Mouse (Mus musculus) liver, embryonic 12.5 days (tissue): ENCODE measurements around the gene Zan. TPM values are rescaled to one million over a fixed set of nuclear protein-coding genes. Genes with fewer than 3 reads are reported as not detected.

Experiments used
- ATAC-seq: fragments of 200-750 bp; cut with Nextera tagmentation; 2 replicates; pipeline ENCODE4 v1.8.0; 2017; ENCODE audit warnings: moderate number of reproducible peaks, mild to moderate bottlenecking, moderate library complexity
- H3K27ac ChIP-seq: fragments of 300-500 bp; sonication (generic); 2 replicates; pipeline ENCODE4 v1.5.1; 2016; ENCODE audit warnings: mild to moderate bottlenecking
- H3K27me3 ChIP-seq: fragments of 300-500 bp; sonication (generic); replicated peaks from 2 replicates; pipeline ENCODE4 v1.6.1; 2016; ENCODE audit warnings: mild to moderate bottlenecking, moderate library complexity
- H3K36me3 ChIP-seq: fragments of 300-500 bp; sonication (generic); 2 replicates; pipeline ENCODE4 v1.6.1; 2016; ENCODE audit warnings: mild to moderate bottlenecking, moderate library complexity
- H3K4me1 ChIP-seq: fragments of 300-500 bp; sonication (generic); 2 replicates; pipeline ENCODE4 v1.6.1; 2016
- H3K4me2 ChIP-seq: fragments of 300-500 bp; sonication (generic); 2 replicates; pipeline ENCODE4 v1.6.1; 2016; ENCODE audit warnings: mild to moderate bottlenecking, moderate library complexity
- H3K4me3 ChIP-seq: fragments of 300-500 bp; sonication (generic); 2 replicates; pipeline ENCODE4 v1.5.1; 2016; ENCODE audit warnings: mild to moderate bottlenecking, moderate library complexity
- H3K9ac ChIP-seq: fragments of 300-500 bp; sonication (generic); 2 replicates; pipeline ENCODE4 v1.6.1; 2016; ENCODE audit warnings: mild to moderate bottlenecking, moderate library complexity
- H3K9me3 ChIP-seq: fragments of 300-500 bp; sonication (generic); replicated peaks from 2 replicates; pipeline ENCODE4 v1.6.1; 2016; ENCODE audit warnings: mild to moderate bottlenecking, moderate library complexity
- WGBS: fragments of 180-500 bp; shearing (Covaris S2); methylation state at CpG from one replicate; pipeline ENCODE4 v1.1.7; 2016; ENCODE audit not compliant: insufficient replicate concordance; 5-methylcytosine and 5-hydroxymethylcytosine counted together
- polyA plus RNA-seq: library from polyadenylated mRNA; unstranded; fragments of >200 nt; fragmentation: Nextera tagmentation; extraction: Ambion mirVana; gene quantifications from 2 replicates; pipeline ENCODE4 v1.2.1, GENCODE M21; 2016

Zan gene
- polyA plus RNA-seq: 0.29 and 0.31 TPM in 2 replicates

DNA sequence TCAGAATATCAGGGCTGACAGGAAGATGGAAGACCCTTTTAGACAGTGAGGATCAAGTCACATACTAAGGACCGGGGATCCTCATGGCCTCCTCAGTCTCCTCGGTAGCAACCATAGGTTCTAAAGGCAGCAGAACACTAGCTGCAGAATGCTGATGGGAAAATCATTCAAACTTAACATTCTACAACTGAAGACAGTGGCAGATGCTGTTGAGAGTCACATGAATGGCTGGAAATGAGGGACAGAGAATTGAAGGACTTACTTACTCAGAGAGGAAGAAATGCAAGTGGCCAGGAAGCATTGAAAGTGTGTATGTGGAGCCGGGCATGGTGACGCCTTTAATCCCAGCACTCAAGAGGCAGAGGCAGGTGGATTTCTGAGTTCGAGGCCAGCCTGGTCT, at the start of gene Zan:
Gene Zan (minus strand): TSS at position 101 of the 400 bp plus-strand sequence.
- Histone ChIP-seq H3K4me1 (peaks cover 2% of the 10 kb centered on the region; the same call in 1 of the 2 replicates), H3K9ac (no peak within 1 kb of the TSS), H3K36me3 (no peaks in the 10 kb centered on the region), H3K27ac (no peak within 1 kb of the TSS), H3K27me3 (peaks cover 7% of the 10 kb centered on the region; the same call in 1 of the 2 replicates), H3K4me2 (no peak within 1 kb of the TSS), H3K4me3 (no peak within 1 kb of the TSS), H3K9me3 (no peaks in the 10 kb centered on the region)
- no peak for ATAC-seq
- 71% methylated on average over 5 of the region's 5 CpGs for WGBS

DNA sequence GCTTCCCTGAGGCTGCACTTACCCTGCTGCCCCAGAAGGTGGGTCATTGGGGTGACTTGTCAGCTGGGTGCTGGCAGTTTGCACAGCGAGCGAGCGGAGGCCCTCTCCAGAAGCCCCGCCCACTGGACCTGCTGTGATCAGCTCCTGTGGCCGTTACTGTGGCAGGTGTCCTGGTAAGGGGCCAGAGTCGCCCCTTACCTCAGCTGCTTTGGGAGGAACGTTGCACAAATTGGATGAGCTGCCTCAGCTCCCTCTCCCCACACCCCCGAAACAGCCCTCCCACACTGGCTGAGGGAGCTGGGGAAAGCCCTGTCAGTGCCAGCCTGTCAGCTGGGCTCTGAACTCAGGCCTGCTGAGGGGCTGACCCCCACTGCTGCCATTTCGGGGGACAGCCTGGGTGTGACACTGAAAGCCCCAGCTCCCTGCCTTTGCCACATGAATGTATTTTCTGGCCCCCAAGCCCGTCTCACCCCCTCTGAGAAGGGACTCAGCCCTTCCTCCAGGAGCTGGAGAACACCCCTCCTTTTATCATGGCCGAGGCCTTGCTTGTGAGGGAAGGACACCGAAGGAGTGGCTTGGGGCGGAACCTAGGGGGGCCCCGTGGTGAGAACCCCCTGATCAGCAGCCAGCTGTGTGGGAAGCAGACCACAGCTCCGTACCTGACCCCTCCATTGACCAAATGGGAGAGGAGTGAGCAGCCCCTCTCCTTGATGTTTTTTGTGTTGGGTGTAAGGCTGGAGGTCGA, 49.5 kb upstream of the Zan start:
- 39% methylated on average over 16 of the region's 16 CpGs for WGBS
- Histone ChIP-seq H3K9me3 (no peaks in the 10 kb centered on the region), H3K4me3 (no peak overlapping the region), H3K27ac (peak overlapping the region; percentile 68), H3K4me2 (peak overlapping the region; percentile 27), H3K36me3 (peaks cover 92% of the 10 kb centered on the region), H3K4me1 (peaks cover 65% of the 10 kb centered on the region), H3K9ac (peak overlapping the region; percentile 37; the same call in 1 of the 2 replicates), H3K27me3 (no peaks in the 10 kb centered on the region)
- peak; percentile 42 for ATAC-seq

DNA sequence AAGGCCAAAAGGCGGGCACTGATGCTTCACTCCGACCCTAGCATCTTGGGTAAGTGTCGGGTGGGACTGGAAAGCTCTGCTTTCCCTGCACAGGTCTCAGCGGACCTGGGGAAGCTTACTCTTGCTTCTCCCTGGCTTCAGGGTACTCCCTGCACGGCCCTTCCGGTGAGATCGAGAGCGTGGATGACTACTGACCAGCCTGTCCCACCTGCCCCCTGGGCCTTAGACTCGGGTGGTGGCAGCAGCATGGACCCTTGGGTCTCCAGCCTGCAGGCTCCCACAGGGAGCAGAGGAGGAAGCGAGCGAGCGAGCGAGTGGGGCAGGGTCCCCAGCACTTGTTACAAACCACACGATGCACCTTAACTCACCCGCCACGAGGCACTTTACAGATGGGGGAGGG, 48.6 kb upstream of the Zan start:
- H3K27me3 ChIP-seq: no peaks in the 10 kb centered on the region
- H3K4me1 ChIP-seq: peaks cover 57% of the 10 kb centered on the region
- no peaks in the 10 kb centered on the region for H3K9me3 ChIP-seq
- peak overlapping the region; percentile 22; the same call in 1 of the 2 replicates for H3K27ac ChIP-seq
- H3K4me2 ChIP-seq: no peak overlapping the region
- no peak for ATAC-seq
- H3K9ac ChIP-seq: no peak overlapping the region
- H3K36me3 ChIP-seq: peaks cover 99% of the 10 kb centered on the region
- 72% methylated on average over 16 of the region's 16 CpGs for WGBS
- H3K4me3 ChIP-seq: no peak overlapping the region

DNA sequence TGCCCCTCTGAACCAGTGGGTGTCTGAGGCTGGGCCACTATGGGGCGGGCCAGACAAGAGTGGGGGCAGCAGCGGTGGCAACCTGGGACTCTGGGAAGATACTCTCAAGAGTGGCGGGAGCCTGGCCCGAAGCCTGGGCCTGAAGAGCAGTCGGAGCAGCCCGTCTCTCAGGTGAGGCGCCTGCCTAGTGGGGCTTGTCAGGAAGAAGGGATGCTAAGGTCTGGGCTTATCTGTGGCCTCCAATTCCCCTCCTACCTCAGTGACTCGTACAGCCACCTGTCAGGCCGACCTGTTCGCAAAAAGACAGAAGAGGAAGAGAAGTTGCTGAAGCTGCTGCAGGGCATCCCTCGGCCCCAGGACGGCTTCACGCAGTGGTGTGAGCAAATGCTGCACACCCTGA, 47.8 kb upstream of the Zan start:
- H3K9ac ChIP-seq: no peak overlapping the region
- 0 out of 2 replicates have a peak overlapping the region, but pooled peaks have one; percentile 22 for H3K27ac ChIP-seq
- no peak for ATAC-seq
- no peaks in the 10 kb centered on the region for H3K27me3 ChIP-seq
- peaks cover 48% of the 10 kb centered on the region for H3K4me1 ChIP-seq
- H3K4me2 ChIP-seq: no peak overlapping the region
- H3K9me3 ChIP-seq: no peaks in the 10 kb centered on the region
- peaks cover 99% of the 10 kb centered on the region for H3K36me3 ChIP-seq
- no peak overlapping the region for H3K4me3 ChIP-seq
- 86% methylated on average over 13 of the region's 13 CpGs for WGBS

DNA sequence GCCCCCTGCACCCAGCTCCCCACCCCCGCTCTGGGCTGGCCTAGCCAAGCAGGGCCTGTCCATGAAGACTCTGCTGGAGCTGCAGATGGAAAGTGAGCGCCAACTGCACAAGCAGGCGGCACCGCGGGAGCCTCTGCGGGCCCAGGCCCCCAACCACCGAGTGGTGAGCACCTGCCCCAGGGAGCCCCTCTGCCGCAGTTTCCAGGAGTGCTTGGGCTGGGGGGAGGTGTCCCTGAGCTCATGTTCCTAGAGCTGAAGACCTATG, 47.3 kb upstream of the Zan start:
- Histone ChIP-seq H3K9me3 (no peaks in the 10 kb centered on the region), H3K27ac (no peak overlapping the region), H3K9ac (no peak overlapping the region), H3K4me1 (peaks cover 43% of the 10 kb centered on the region), H3K36me3 (peaks cover 99% of the 10 kb centered on the region), H3K27me3 (no peaks in the 10 kb centered on the region), H3K4me2 (no peak overlapping the region), H3K4me3 (no peak overlapping the region)
- 82% methylated on average over 8 of the region's 8 CpGs for WGBS
- ATAC-seq: no peak

DNA sequence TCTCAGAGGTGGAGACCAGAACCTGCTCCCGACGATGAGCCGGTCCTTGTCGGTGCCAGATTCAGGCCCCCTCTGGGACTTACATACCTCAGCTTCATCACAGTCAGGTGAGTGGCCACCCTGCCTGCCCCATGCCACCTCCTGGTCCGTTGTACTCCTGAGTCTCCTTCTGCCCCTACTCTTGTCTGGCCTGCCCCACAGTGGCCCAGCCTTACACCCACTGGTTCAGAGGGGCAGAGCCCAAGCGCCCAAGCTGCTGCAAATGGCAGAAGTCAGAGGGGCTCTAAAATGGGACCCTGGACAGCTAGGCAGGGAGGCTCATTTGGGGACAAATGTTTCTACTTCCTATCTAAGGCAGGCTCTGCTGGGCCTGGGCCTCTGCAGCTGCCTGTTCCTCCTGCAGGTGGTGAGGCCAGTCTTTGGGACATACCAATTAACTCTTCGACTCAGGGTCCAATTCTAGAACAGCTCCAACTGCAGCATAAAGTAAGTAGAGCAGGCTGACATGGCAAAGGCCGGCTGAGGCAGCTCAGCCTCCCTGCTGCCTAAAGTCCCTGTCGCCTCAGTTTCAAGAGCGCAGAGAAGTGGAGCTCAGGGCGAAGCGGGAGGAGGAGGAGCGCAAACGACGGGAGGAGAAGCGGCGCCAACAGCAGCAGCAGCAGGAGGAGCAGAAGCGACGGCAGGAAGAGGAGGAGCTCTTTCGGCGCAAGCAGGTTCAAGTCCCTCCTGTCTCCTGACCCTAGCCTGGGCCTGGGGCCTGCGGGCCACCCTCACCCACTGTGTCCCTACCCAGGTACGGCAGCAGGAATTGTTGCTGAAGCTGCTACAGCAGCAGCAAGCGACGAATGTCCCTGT, 46.8 kb upstream of the Zan start:
- no peak overlapping the region for H3K27ac ChIP-seq
- H3K4me2 ChIP-seq: no peak overlapping the region
- no peaks in the 10 kb centered on the region for H3K27me3 ChIP-seq
- WGBS: 83% methylated on average over 25 of the region's 25 CpGs
- ATAC-seq: no peak
- peaks cover 40% of the 10 kb centered on the region for H3K4me1 ChIP-seq
- peaks cover 99% of the 10 kb centered on the region for H3K36me3 ChIP-seq
- no peaks in the 10 kb centered on the region for H3K9me3 ChIP-seq
- H3K9ac ChIP-seq: no peak overlapping the region
- no peak overlapping the region for H3K4me3 ChIP-seq

DNA sequence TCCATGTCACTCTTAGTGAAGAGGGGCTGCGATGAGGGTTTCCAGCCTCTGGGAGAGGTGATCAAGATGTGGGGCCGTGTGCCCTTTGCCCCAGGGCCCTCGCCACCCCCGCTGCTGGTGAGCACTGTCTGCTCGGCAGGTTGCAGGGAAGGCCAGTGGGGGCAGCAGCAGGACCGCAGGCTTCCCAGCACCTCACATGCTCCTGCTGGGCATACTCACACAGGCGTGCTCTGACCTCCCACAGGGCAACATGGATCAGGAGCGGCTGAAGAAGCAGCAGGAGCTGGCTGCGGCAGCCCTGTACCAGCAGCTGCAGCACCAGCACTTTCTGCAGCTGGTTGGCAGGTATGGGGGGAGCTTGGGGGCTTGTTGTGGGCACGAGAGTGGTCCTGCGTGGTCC, 45.8 kb upstream of the Zan start:
- WGBS: 82% methylated on average over 11 of the region's 11 CpGs
- no peak overlapping the region for H3K27ac ChIP-seq

DNA sequence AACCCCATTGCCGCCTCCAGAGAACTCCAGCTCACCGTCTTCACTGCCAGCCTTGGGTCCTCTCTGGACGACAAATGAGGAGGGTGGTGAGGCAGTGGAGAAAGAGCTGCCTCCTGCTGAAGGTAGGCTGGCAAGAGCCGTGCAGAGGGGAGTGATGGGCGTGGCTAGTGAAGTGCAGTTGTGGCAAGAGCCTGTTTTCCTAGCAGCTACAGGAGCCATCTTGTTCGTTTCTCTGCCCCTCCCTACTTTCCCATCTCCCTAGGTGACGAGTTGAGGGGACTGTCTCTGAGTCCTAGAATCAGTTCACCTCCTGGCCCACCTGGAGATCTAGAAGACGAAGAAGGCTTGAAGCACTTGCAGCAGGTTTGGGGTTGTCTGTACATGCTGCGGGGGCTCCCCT, 45.0 kb upstream of the Zan start:
- H3K36me3 ChIP-seq: peaks cover 98% of the 10 kb centered on the region
- ATAC-seq: no peak
- no peaks in the 10 kb centered on the region for H3K27me3 ChIP-seq
- 73% methylated on average over 9 of the region's 9 CpGs for WGBS
- H3K4me2 ChIP-seq: no peak overlapping the region
- no peaks in the 10 kb centered on the region for H3K9me3 ChIP-seq
- H3K27ac ChIP-seq: no peak overlapping the region
- H3K4me1 ChIP-seq: peaks cover 26% of the 10 kb centered on the region
- no peak overlapping the region for H3K9ac ChIP-seq
- no peak overlapping the region for H3K4me3 ChIP-seq

More for the DNA sequence above, 45.8 kb upstream of the Zan start:
- ATAC-seq: no peak
- Histone ChIP-seq H3K9me3 (no peaks in the 10 kb centered on the region), H3K36me3 (peaks cover 98% of the 10 kb centered on the region), H3K4me1 (peaks cover 31% of the 10 kb centered on the region), H3K9ac (no peak overlapping the region), H3K4me3 (no peak overlapping the region), H3K27me3 (no peaks in the 10 kb centered on the region), H3K4me2 (no peak overlapping the region)

DNA sequence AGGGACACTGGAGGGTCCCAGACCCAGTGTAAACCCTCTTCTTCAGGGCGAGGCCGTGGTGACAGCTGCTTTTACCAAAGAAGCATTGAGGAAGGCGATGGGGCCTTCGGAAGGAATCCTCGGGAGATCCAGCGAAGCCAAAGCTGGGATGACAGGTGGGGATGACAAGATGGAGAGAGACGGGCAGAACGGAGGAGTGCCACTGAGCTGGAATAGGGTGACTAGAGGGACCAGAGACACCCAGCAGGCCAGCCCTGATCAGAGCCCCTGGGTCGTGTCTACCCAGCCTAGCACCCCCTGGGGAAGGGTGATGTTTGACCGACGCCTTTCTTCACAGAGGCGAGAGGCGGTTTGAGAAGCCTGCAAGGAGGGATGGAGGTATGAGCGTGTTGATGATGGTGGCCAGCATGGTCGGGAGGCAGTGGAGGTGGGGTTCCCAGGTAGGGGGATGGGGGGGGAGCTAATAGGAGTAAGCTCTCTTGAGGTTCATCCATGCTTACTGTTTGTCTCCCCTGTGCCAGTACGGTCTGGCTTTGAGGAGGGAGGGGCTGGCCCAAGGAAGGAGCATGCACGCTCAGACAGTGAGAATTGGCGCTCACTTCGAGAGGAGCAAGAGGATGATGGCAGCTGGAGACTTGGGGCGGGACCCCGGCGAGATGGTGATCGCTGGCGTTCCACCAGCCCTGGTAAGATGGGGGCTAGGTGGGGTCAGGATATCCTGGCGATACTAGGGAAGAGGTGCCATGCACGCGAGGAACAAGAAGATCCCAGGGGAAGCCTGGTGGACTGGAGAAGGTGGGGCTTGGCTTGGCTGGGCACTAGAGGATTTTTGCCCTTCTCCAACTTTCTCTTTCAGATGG, 43.1 kb upstream of the Zan start:
- no peak for ATAC-seq
- Histone ChIP-seq H3K4me1 (peaks cover 17% of the 10 kb centered on the region; the same call in 1 of the 2 replicates), H3K9me3 (no peaks in the 10 kb centered on the region), H3K36me3 (peaks cover 80% of the 10 kb centered on the region), H3K4me2 (no peak overlapping the region), H3K4me3 (no peak overlapping the region), H3K27ac (no peak overlapping the region), H3K9ac (no peak overlapping the region), H3K27me3 (no peaks in the 10 kb centered on the region)
- WGBS: 88% methylated on average over 27 of the region's 27 CpGs

DNA sequence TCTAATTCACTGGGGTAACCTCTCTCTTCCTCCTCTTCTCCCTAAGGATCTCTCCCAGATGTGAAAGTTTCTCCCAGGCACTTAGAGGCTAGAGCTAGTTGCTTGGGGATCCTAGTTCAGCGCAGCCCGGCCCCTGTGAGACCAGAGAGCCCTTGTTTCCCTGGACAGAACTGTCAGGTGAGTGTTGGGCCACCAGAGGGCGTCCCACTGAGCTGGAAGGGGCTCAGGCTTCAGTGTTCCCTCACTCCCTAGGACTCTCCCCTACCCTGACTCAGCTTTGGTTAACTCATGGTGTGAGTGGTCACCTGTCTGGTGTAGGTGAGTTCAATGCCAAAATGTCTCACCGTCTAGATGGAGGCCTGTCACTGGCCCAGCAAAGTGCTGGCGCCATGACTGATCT, 41.6 kb upstream of the Zan start, which contains the start of gene Gigyf1:
Gene Gigyf1 (plus strand): TSS at position 113 of the 400 bp plus-strand sequence.
- Histone ChIP-seq H3K4me3 (no peak within 1 kb of the TSS), H3K9me3 (no peaks in the 10 kb centered on the region), H3K27me3 (no peaks in the 10 kb centered on the region), H3K4me2 (no peak within 1 kb of the TSS), H3K36me3 (peaks cover 72% of the 10 kb centered on the region), H3K4me1 (peaks cover 26% of the 10 kb centered on the region), H3K27ac (no peak within 1 kb of the TSS), H3K9ac (no peak within 1 kb of the TSS)
- WGBS: 77% methylated on average over 5 of the region's 5 CpGs
- no peak for ATAC-seq

DNA sequence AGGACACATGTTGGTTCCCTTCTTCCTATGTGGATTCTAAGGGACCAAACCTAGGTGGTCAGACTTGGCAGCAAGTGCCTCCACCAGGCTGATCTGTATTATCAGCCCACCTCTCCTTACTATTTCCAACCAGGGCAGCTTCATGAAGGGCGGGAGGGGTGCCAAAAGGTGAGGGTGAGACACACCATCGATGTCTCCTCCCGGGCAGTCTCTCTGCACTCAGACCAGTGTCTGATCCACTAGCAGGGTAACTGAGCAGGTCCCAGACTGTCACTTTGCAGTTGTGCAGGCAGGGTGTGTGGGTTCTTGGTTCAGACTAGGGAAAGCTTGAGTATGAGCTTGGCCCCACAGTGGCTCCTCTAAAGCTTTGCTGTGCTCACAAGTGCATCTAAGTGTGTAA, 37.9 kb upstream of the Zan start:
- Histone ChIP-seq H3K36me3 (peaks cover 36% of the 10 kb centered on the region), H3K27ac (no peak overlapping the region), H3K9me3 (no peaks in the 10 kb centered on the region), H3K4me1 (peaks cover 50% of the 10 kb centered on the region), H3K9ac (no peak overlapping the region), H3K27me3 (no peaks in the 10 kb centered on the region), H3K4me3 (no peak overlapping the region), H3K4me2 (no peak overlapping the region)
- 70% methylated on average over 3 of the region's 3 CpGs for WGBS
- no peak for ATAC-seq
